Mouse (Mus musculus): ENCODE measurements around the gene Rac2. TPM values are rescaled to one million over a fixed set of nuclear protein-coding genes. Genes with fewer than 3 reads are reported as not detected.

The Rac2 gene
- polyA plus RNA-seq, 1 experiment: 3.6 TPM

DNA sequence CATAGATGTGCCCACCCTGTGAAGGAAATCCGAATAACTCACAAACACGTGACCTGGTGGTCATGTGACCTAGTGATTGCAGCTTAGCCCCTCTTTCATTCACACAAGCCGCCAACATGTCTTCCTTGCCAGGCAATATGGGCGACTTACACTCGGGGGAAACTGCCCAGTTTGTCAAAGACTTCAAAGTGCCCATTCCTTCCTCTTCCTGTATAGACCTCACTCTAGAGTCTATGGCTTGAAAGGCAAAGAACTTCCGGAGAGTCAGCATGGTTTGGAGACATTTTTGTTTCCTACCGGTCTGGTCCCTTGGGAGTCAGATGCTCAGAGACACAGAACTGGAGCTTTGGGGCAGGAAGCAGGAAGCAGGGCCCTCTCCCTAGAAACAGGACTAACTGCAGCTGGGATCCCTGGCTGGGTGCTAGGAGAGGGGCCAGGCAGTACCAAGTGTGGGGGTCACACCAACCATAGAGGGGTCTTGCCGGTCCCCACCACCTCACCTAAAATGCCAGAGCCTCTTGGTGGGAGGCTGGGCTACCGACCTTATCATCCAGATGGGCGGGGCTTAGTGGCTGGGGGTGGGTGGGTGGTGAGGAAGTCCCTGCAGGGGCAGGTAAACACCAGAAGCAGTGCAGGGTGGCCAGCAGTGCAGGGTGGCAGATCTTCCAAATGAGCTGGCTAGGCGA is 43.7 kb downstream of the Rac2 start:
- peak overlapping the region; percentile 51 for H3K4me3 ChIP-seq (ENCODE audit: insufficient read depth, low read depth, low read length)
- peak overlapping the region; percentile 77 for H3K27ac ChIP-seq (replicated peaks; ENCODE audit: low read depth, low read length)
- peaks cover 37% of the 10 kb centered on the region for H3K4me1 ChIP-seq (ENCODE audit: control insufficient read depth, insufficient read depth, insufficient read length, low read length)

- H3K4me3 ChIP-seq (ENCODE audit: insufficient read depth, low read depth, low read length): no peak overlapping the region
Measured at GRCm38 (mm10) chr15:78527973-78528372, 44.6 kb downstream of the Rac2 start.

GRCm38 (mm10) chr15:78524163-78524562 is 48.4 kb downstream of the Rac2 start:
- H3K4me1 ChIP-seq (ENCODE audit: control insufficient read depth, insufficient read depth, insufficient read length, low read length): peaks cover 59% of the 10 kb centered on the region
- peak overlapping the region; percentile 46; the same call in 1 of the 2 replicates for H3K27ac ChIP-seq (replicated peaks; ENCODE audit: low read depth, low read length)
- no peak overlapping the region for H3K4me3 ChIP-seq (ENCODE audit: insufficient read depth, low read depth, low read length)

More at GRCm38 (mm10) chr15:78527973-78528372, 44.6 kb downstream of the Rac2 start:
- H3K27ac ChIP-seq (replicated peaks; ENCODE audit: low read depth, low read length): peak overlapping the region; percentile 77
- H3K4me1 ChIP-seq (ENCODE audit: control insufficient read depth, insufficient read depth, insufficient read length, low read length): peaks cover 46% of the 10 kb centered on the region

GRCm38 (mm10) chr15:78521892-78522291 is 50.7 kb downstream of the Rac2 start:
- Histone ChIP-seq H3K27ac (replicated peaks; ENCODE audit: low read depth, low read length) (no peak overlapping the region), H3K4me3 (ENCODE audit: insufficient read depth, low read depth, low read length) (no peak overlapping the region), H3K4me1 (ENCODE audit: control insufficient read depth, insufficient read depth, insufficient read length, low read length) (peaks cover 55% of the 10 kb centered on the region)

DNA sequence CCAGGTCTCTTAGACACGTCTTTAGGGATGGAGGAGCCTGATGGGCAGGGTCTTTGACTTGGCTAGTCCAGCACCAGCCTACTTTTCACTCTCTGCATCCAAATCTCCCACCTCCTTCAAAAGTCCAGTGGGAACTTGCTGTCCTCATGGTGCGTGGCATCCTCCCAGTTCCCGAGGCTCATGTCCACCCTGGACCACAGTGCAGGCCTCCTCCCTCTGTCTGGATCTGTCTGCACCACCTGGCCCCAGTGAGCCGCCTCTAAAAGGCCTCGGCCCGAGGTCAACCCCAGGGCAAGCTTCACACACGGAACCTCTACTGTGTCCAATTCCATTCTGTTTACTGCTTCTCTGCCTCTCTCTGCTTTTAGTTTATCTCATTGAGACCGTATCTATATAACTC is 51.3 kb downstream of the Rac2 start:
- Histone ChIP-seq H3K4me1 (ENCODE audit: control insufficient read depth, insufficient read depth, insufficient read length, low read length) (peaks cover 55% of the 10 kb centered on the region), H3K27ac (replicated peaks; ENCODE audit: low read depth, low read length) (0 out of 2 replicates have a peak overlapping the region, but pooled peaks have one; percentile 36), H3K4me3 (ENCODE audit: insufficient read depth, low read depth, low read length) (no peak overlapping the region)

GRCm38 (mm10) chr15:78520112-78520715 is 52.4 kb downstream of the Rac2 start:
- Histone ChIP-seq H3K4me1 (ENCODE audit: control insufficient read depth, insufficient read depth, insufficient read length, low read length) (peaks cover 53% of the 10 kb centered on the region), H3K4me3 (ENCODE audit: insufficient read depth, low read depth, low read length) (no peak overlapping the region), H3K27ac (replicated peaks; ENCODE audit: low read depth, low read length) (peak overlapping the region; percentile 97)

- H3K27ac ChIP-seq (replicated peaks; ENCODE audit: low read depth, low read length): peak overlapping the region; percentile 97; the same call in 1 of the 2 replicates
- H3K4me3 ChIP-seq (ENCODE audit: insufficient read depth, low read depth, low read length): no peak overlapping the region
- H3K4me1 ChIP-seq (ENCODE audit: control insufficient read depth, insufficient read depth, insufficient read length, low read length): peaks cover 37% of the 10 kb centered on the region
Measured at GRCm38 (mm10) chr15:78518221-78518620, 54.4 kb downstream of the Rac2 start.

DNA sequence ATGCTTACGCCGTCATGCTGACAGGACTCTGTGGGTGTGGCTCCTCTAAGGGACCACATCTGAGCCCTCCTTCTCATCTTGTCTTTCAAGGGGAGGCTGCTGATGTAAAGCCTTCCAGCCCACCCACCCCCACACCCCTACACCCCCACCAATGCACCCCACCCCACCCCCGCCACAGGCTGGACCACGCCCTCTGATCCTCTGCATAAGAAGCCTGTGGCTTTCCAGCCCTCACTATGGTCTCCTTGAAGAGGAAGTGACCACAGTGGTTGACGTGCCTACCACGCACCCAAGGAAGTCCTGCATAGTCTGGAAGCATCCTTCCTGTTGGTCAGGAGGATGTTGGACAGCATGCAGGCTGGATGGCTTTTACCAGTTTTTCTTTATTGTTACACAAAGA is 56.8 kb downstream of the Rac2 start:
- Histone ChIP-seq H3K4me1 (ENCODE audit: control insufficient read depth, insufficient read depth, insufficient read length, low read length) (peaks cover 19% of the 10 kb centered on the region), H3K4me3 (ENCODE audit: insufficient read depth, low read depth, low read length) (no peak overlapping the region), H3K27ac (replicated peaks; ENCODE audit: low read depth, low read length) (no peak overlapping the region)

GRCm38 (mm10) chr15:78514393-78515146 is 58.0 kb downstream of the Rac2 start:
- Histone ChIP-seq H3K27ac (replicated peaks; ENCODE audit: low read depth, low read length) (no peak overlapping the region), H3K4me3 (ENCODE audit: insufficient read depth, low read depth, low read length) (no peak overlapping the region), H3K4me1 (ENCODE audit: control insufficient read depth, insufficient read depth, insufficient read length, low read length) (peaks cover 9% of the 10 kb centered on the region; the same call in 1 of the 2 replicates)

DNA sequence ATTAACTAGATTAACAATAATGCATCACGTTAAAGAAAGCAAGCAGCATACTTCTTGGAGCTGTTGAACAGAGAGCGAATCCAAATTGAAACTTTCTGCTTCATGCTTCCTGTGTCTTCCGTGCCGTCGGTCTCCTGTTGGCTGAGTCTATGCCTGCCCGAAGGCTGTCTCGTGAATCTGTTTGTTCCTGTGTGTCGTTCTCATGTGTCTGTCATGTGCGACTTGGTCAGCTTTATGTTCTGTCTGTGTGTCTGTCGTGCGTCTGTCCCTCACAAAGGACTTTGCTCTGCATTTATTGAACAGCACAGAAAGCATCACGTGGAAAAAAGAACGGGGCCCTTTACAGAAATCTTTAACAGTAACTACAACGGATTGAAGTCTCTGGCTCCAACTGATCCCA is 59.6 kb downstream of the Rac2 start:
- Histone ChIP-seq H3K4me3 (ENCODE audit: insufficient read depth, low read depth, low read length) (no peak overlapping the region), H3K27ac (replicated peaks; ENCODE audit: low read depth, low read length) (no peak overlapping the region), H3K4me1 (ENCODE audit: control insufficient read depth, insufficient read depth, insufficient read length, low read length) (peaks cover under 1% of the 10 kb centered on the region; the same call in 1 of the 2 replicates)

GRCm38 (mm10) chr15:78511951-78512350 is 60.6 kb downstream of the Rac2 start:
- Histone ChIP-seq H3K4me3 (ENCODE audit: insufficient read depth, low read depth, low read length) (no peak overlapping the region), H3K4me1 (ENCODE audit: control insufficient read depth, insufficient read depth, insufficient read length, low read length) (no peaks in the 10 kb centered on the region), H3K27ac (replicated peaks; ENCODE audit: low read depth, low read length) (no peak overlapping the region)

GRCm38 (mm10) chr15:78510736-78511135 is 61.8 kb downstream of the Rac2 start:
- H3K4me1 ChIP-seq (ENCODE audit: control insufficient read depth, insufficient read depth, insufficient read length, low read length): no peaks in the 10 kb centered on the region
- H3K27ac ChIP-seq (replicated peaks; ENCODE audit: low read depth, low read length): no peak overlapping the region
- H3K4me3 ChIP-seq (ENCODE audit: insufficient read depth, low read depth, low read length): no peak overlapping the region

DNA sequence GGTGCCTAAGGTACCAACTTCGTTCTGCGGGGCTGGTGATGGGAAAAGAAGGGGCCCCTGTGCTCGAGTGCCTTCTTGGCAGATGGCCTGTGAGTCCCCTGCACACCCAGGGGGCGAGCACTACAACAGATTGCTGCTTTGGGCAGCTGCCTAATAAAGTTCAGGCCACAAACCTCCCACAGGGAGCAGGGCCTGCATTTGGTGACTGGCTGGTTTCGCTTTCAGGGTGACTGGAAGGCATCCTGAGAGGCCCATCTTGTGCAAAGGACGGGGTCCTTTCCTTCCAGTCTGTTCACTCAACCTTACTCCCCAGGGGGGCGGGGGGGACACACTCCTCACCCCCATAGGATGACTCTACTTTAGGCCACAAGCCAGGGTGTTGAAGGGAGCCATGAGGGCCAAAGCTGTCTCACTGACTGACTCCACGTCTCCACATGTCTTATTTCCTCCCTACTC is 62.4 kb downstream of the Rac2 start:
- H3K4me3 ChIP-seq (ENCODE audit: insufficient read depth, low read depth, low read length): no peak overlapping the region
- no peaks in the 10 kb centered on the region for H3K4me1 ChIP-seq (ENCODE audit: control insufficient read depth, insufficient read depth, insufficient read length, low read length)
- no peak overlapping the region for H3K27ac ChIP-seq (replicated peaks; ENCODE audit: low read depth, low read length)

GRCm38 (mm10) chr15:78509297-78509899 is 63.2 kb downstream of the Rac2 start:
- H3K4me3 ChIP-seq (ENCODE audit: insufficient read depth, low read depth, low read length): no peak overlapping the region
- no peak overlapping the region for H3K27ac ChIP-seq (replicated peaks; ENCODE audit: low read depth, low read length)
- no peaks in the 10 kb centered on the region for H3K4me1 ChIP-seq (ENCODE audit: control insufficient read depth, insufficient read depth, insufficient read length, low read length)

All from brown adipose tissue, adult 24 weeks (tissue).